Mouse (Mus musculus): ENCODE measurements around the gene Ctu2. TPM values are rescaled to one million over a fixed set of nuclear protein-coding genes. Genes with fewer than 3 reads are reported as not detected.

The Ctu2 gene
- polyA plus RNA-seq, 1 experiment: 36.0 TPM

DNA sequence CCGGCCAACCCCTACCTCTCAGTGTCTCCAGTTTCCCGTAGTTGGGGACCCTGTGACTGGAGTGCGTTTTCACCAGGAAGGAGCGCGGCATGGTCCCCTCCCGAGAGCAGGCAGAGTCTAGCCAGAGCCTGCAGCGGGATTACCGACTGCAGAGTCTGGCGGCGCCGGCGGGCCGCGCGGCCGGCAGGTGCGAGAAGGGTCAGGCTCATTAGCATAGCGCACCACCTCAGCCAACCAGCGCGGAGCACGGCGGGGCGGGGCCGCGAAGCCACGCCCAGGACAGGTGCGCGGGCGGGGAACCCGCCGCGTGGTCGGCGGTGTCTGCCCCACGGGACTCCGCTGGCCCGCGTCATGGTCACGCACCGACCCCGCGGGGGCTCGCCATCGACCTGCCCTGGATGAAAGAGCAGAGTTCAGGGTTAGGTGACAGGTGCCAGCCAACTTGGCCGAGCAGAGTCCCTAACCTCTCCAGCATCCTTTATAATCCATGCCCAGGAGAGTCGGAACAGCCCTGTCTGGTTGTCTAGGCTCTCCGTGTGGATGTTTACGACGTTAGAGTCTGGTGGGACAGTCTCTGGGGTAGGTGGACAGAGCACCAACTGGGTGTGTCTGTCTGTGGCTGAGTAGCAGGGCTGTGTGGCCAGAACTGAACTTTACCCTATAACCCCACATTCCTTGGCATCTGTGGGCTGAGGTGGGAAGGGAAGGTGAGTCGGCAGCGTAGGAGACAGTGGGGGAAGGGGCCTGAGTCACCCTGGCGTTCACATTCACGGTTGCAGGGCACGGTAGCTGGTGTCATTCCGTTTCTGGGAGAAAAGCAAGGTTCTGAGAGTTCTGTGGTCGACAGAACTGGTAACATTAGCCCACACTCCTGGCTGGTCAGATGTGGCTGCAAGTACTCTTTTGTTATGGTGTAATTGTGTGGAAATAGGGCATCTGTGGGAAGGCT, 15.1 kb upstream of the Ctu2 start, which contains the start of gene Snai3:
Gene Snai3 (minus strand): TSS at position 210 of the 949 bp plus-strand sequence.
- peak within 1 kb of the TSS; percentile 23; the same call in 1 of the 2 replicates for H3K4me3 ChIP-seq (ENCODE audit: insufficient read depth, low read length)
- TF ChIP-seq POLR2A (IDR thresholded peaks at IDR 0.05; ENCODE audit: low read depth, low read length) (no peak), CTCF (IDR thresholded peaks at IDR 0.05; ENCODE audit: borderline replicate concordance, insufficient read depth, low read length) (no peak)
- peak within 1 kb of the TSS; percentile 65 for H3K27ac ChIP-seq (ENCODE audit: insufficient read depth, low read length)
- H3K4me1 ChIP-seq (ENCODE audit: control insufficient read depth, insufficient read depth, low read length): peaks cover 21% of the 10 kb centered on the region

DNA sequence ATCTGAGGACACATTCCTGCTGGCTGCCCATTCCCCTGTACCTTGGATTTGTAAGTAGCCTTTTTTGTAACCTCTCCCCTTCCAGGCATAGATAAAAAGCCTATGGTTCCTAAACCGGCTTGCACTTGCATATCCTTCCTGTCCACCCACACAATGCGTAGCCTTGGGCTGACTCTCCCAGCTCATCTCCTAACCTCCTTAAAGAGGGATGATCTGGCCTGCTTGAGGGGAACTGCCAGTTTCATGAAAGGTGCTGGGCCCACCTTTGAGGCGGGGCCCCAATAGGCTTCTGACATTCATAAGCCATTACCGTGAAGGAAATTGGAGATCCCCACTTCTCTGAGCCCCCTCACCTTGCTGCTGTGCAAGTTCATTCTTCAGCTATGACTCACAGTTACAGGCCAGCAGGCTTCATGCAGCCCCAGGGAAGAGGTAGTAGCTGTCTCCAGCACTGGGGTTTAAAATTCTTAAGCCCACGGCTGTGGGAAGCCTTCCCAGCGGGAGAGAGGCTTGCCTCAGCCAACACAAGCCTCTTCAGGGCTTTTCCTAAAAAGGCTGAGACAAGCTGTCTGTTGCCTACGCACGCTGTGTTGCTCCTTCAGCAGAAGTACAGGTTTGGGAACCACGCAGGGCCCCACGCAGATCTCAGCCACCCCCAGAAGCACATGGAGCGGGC, 14.3 kb upstream of the Ctu2 start:
- Histone ChIP-seq H3K27ac (ENCODE audit: insufficient read depth, low read length) (peak overlapping the region; percentile 65), H3K4me3 (ENCODE audit: insufficient read depth, low read length) (no peak overlapping the region), H3K4me1 (ENCODE audit: control insufficient read depth, insufficient read depth, low read length) (peaks cover 21% of the 10 kb centered on the region)
- TF ChIP-seq CTCF (IDR thresholded peaks at IDR 0.05; ENCODE audit: borderline replicate concordance, insufficient read depth, low read length) (no peak), POLR2A (IDR thresholded peaks at IDR 0.05; ENCODE audit: low read depth, low read length) (no peak)

DNA sequence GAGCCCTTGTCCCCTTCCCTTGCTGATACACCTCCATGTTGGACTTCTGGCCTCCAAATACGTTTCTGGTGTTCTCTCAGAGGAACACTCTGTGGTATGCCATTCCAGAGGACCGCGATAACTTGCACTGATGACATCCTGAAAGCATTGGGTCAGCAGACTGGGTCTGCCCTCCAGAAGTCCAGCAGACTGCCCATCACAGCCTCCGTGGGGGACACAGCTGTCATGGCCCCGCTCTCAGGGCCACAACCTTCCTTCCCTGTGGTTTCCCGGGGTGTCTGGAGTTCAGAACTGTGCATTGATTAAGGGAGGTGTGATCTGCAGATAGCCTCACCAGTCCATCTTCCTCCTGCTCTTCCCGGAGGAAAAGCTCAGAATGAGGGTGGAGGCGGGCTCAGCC, 13.4 kb upstream of the Ctu2 start:
- TF ChIP-seq CTCF (IDR thresholded peaks at IDR 0.05; ENCODE audit: borderline replicate concordance, insufficient read depth, low read length): no peak

DNA sequence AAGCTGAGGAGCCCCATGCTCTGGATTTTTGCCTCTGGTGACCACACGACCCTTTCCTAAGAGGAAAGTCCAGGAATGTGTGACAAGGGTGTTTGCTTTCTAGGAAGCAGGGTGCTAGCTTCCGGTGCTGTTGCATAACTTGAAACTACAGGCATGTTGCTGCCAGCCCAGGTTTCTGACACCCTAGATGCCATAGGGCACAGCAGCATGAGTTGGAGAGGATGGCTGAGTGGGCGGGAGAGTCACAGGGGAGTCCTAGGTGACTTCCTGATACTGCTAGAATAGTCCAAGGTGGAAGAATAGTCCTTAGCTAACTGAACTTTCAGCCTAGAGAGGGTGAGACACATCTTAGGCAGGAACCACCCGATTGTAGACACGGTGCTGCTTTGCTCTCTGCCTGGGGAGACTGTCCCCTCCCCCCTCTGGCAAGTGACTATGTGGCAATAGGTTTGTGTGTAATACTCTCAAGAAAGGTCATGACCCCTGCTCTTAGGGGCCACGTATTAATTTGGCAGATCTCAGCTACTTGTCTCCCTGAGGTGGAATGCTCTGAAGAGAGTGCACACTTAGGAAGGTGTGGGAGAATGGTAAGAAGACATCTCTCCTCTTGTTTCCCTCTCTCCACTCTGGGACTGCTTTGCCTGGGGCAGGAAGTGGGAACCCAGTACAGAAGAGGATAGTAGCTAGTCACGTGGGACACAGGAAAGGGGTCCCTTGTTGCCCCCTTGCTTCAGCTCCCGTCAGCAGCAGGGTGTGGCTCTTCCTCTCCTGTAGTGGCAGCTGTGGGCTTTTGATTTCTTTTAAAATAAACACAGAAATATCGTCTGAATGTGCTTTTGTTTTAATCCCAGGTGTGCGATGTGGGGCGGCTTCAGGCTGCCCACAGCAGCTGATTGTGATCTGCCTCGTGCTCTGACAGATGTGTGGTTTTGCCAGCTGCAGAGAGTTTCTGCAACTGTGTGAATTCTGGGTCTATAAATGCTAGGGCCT, 12.0 kb upstream of the Ctu2 start:
- no peak for TF ChIP-seq CTCF (IDR thresholded peaks at IDR 0.05; ENCODE audit: borderline replicate concordance, insufficient read depth, low read length)
- no peak for TF ChIP-seq POLR2A (IDR thresholded peaks at IDR 0.05; ENCODE audit: low read depth, low read length)
- Histone ChIP-seq H3K27ac (ENCODE audit: insufficient read depth, low read length) (no peak overlapping the region), H3K4me3 (ENCODE audit: insufficient read depth, low read length) (no peak overlapping the region)

More for the DNA sequence above, 13.4 kb upstream of the Ctu2 start:
- H3K27ac ChIP-seq (ENCODE audit: insufficient read depth, low read length): peak overlapping the region; percentile 9; the same call in 1 of the 2 replicates
- H3K4me3 ChIP-seq (ENCODE audit: insufficient read depth, low read length): no peak overlapping the region
- peaks cover 21% of the 10 kb centered on the region for H3K4me1 ChIP-seq (ENCODE audit: control insufficient read depth, insufficient read depth, low read length)

DNA sequence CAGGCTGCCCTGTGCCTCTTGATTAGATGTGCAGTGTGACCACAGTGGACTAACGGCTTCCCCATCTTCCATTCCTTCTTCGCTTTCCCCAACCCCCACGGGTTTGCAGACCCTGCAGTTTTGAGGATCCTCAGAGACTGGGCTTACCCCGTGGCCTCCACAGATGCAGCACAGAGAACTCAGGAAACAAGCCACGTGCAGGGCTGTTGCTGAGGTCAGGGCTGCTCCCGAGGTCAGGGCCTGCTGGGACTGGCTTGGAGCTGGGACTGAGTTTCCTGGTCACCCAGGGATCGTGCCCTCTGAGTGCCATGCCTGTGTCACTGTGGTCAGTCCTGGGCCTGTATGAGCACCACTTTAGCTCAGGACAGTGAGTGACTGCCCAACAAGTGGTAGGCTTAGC, 11.0 kb upstream of the Ctu2 start:
- Histone ChIP-seq H3K4me3 (ENCODE audit: insufficient read depth, low read length) (no peak overlapping the region), H3K4me1 (ENCODE audit: control insufficient read depth, insufficient read depth, low read length) (peaks cover 21% of the 10 kb centered on the region), H3K27ac (ENCODE audit: insufficient read depth, low read length) (no peak overlapping the region)
- TF ChIP-seq POLR2A (IDR thresholded peaks at IDR 0.05; ENCODE audit: low read depth, low read length) (no peak), CTCF (IDR thresholded peaks at IDR 0.05; ENCODE audit: borderline replicate concordance, insufficient read depth, low read length) (no peak)

More for the DNA sequence above, 12.0 kb upstream of the Ctu2 start:
- peaks cover 21% of the 10 kb centered on the region for H3K4me1 ChIP-seq (ENCODE audit: control insufficient read depth, insufficient read depth, low read length)

DNA sequence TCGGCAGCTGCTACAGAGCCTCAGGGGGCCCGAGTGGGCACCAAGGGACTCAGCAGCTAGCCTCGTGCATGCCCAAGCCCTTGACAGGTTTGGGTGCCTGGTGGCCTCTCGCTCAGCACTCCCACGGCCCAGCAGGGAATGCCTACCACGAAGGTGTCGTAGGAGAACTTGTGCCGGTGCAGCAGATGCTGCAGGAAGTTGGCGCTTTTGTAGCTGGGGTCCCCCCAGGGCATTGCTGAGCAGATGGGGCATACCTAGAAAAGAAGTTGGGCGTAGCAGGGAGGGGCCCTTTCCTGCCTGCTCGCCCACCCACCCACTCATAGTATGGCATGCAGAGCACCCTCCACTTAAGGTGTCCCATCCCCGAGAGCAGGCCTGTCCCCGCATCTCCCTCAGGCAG, 8.1 kb upstream of the Ctu2 start:
- H3K4me1 ChIP-seq (ENCODE audit: control insufficient read depth, insufficient read depth, low read length): peaks cover 6% of the 10 kb centered on the region; the same call in 1 of the 2 replicates
- no peak overlapping the region for H3K27ac ChIP-seq (ENCODE audit: insufficient read depth, low read length)
- no peak for TF ChIP-seq CTCF (IDR thresholded peaks at IDR 0.05; ENCODE audit: borderline replicate concordance, insufficient read depth, low read length)
- TF ChIP-seq POLR2A (IDR thresholded peaks at IDR 0.05; ENCODE audit: low read depth, low read length): no peak
- no peak overlapping the region for H3K4me3 ChIP-seq (ENCODE audit: insufficient read depth, low read length)

DNA sequence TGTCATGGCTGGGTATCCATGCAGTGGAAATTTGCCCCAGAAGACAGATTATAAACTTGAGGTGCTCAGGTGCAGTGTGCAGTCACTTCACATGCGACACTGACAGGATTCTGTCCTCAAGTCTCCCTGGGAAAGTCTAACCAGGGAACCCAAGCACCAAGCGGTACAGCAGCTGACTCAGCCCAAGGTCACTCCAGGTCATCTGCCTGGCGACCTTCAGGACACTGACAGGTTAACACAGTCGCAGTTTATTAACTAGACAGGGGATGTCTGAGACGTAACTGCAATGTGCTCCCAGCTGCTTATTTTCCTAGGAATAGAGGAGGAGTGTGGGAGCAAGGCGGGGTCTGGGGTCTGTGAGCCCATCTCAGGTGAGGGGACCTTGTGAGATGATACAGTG, 6.5 kb upstream of the Ctu2 start:
- TF ChIP-seq CTCF (IDR thresholded peaks at IDR 0.05; ENCODE audit: borderline replicate concordance, insufficient read depth, low read length): no peak
- no peak for TF ChIP-seq POLR2A (IDR thresholded peaks at IDR 0.05; ENCODE audit: low read depth, low read length)
- no peak overlapping the region for H3K4me3 ChIP-seq (ENCODE audit: insufficient read depth, low read length)
- no peak overlapping the region for H3K27ac ChIP-seq (ENCODE audit: insufficient read depth, low read length)
- no peaks in the 10 kb centered on the region; the same call in 1 of the 2 replicates for H3K4me1 ChIP-seq (ENCODE audit: control insufficient read depth, insufficient read depth, low read length)

DNA sequence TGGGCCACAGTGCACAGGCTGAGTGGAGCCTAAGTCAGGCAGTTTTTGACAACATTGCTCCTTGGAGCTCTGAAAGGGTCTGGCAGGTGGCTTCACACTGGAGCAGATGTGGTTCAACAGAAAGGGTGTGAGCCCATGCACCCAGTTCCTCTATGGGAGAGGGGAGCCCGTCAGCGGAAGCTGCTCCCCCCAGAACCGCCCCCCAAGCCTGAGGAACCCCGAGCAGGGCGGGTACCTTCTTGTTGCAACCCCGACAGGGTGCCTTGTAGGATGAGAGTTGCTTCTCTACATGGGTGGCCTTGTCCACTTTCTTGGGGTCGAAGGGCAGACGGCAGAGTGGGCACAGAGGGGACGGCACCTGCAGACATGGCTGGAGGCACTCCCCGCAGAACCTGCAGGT, 6.0 kb upstream of the Ctu2 start:
- TF ChIP-seq CTCF (IDR thresholded peaks at IDR 0.05; ENCODE audit: borderline replicate concordance, insufficient read depth, low read length) (no peak), POLR2A (IDR thresholded peaks at IDR 0.05; ENCODE audit: low read depth, low read length) (no peak)
- Histone ChIP-seq H3K4me3 (ENCODE audit: insufficient read depth, low read length) (no peak overlapping the region), H3K27ac (ENCODE audit: insufficient read depth, low read length) (no peak overlapping the region), H3K4me1 (ENCODE audit: control insufficient read depth, insufficient read depth, low read length) (no peaks in the 10 kb centered on the region; the same call in 1 of the 2 replicates)

DNA sequence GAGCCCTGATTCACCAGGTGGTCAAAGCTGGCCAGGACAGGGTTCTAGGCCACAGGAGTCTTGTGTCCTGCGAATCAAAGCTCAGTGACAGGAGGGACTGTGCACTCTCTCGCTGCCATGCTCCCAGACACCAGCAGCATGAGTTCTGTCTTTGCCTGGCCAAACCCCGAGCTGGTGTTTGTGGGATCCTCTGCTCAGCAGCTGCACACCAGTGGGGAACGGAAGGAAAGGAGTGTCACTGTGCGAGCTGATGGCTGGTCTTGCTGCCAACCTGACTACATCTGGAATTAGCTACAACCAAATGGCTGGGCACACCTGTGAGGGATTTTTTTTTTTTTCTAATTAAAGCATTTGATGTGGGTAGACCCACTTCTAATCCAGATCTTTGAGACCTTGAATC, 5.3 kb upstream of the Ctu2 start:
- no peak overlapping the region for H3K27ac ChIP-seq (ENCODE audit: insufficient read depth, low read length)
- no peak for TF ChIP-seq POLR2A (IDR thresholded peaks at IDR 0.05; ENCODE audit: low read depth, low read length)
- TF ChIP-seq CTCF (IDR thresholded peaks at IDR 0.05; ENCODE audit: borderline replicate concordance, insufficient read depth, low read length): no peak
- no peaks in the 10 kb centered on the region; the same call in 1 of the 2 replicates for H3K4me1 ChIP-seq (ENCODE audit: control insufficient read depth, insufficient read depth, low read length)
- no peak overlapping the region for H3K4me3 ChIP-seq (ENCODE audit: insufficient read depth, low read length)
